Mouse (Mus musculus): ENCODE measurements at regions not wholly inside any gene's neighbourhood (a gene's known extent, or its start where the extent isn't known, plus 50 kb on each side); places are given as distances from the start of the nearest gene placed in this dataset.

DNA sequence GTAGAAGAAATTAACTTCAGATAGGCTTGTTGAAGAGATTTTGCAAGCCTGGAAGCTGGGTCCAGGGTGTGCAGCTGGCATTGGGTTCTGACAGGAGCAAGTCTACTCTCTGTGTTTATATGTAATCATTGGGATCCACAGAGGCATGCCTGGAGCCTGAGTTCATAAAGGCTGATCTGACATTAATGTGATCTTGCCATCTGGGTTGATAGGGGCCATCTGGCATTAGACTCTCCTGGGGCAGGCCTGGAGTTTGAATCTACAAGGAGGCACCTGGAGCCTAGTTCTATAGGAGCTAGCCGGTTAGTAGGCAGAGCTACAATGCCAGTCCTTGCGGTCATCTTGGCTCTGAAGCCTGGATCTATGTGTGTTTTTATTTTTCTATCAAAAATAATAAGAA is 554.5 kb upstream of the Nr5a2 start:
- Histone ChIP-seq H3K9ac (ENCODE audit: control insufficient read depth, low read depth, low read length, poor library complexity, severe bottlenecking) (no peak overlapping the region), H3K4me3 (ENCODE audit: control insufficient read depth in 1 of 2, insufficient read depth in 1 of 2, low read depth in 2 of 2, low read length in 2 of 2) (no peak overlapping the region), H3K4me1 (ENCODE audit: control insufficient read depth in 1 of 2, insufficient read depth in 2 of 2, low read length in 2 of 2) (no peaks in the 10 kb centered on the region), H3K36me3 (ENCODE audit: control insufficient read depth in 1 of 2, insufficient read depth in 2 of 2, low read length in 2 of 2) (no peaks in the 10 kb centered on the region), H3K27me3 (ENCODE audit: control insufficient read depth in 1 of 2, insufficient read depth in 2 of 2, low read length in 2 of 2) (no peaks in the 10 kb centered on the region), H3K9me3 (replicated peaks; ENCODE audit: insufficient read depth, low read length) (no peaks in the 10 kb centered on the region), H3K27ac (ENCODE audit: control insufficient read depth, low read depth, low read length) (no peak overlapping the region), H3K79me2 (ENCODE audit: control insufficient read depth, insufficient read depth, low read length, poor library complexity) (no peaks in the 10 kb centered on the region)
- TF ChIP-seq POLR2AphosphoS2 (IDR thresholded peaks at IDR 0.05; ENCODE audit: low read length), result no peak
- DNase-seq (ENCODE audit: low read depth, low spot score), result no peak

DNA sequence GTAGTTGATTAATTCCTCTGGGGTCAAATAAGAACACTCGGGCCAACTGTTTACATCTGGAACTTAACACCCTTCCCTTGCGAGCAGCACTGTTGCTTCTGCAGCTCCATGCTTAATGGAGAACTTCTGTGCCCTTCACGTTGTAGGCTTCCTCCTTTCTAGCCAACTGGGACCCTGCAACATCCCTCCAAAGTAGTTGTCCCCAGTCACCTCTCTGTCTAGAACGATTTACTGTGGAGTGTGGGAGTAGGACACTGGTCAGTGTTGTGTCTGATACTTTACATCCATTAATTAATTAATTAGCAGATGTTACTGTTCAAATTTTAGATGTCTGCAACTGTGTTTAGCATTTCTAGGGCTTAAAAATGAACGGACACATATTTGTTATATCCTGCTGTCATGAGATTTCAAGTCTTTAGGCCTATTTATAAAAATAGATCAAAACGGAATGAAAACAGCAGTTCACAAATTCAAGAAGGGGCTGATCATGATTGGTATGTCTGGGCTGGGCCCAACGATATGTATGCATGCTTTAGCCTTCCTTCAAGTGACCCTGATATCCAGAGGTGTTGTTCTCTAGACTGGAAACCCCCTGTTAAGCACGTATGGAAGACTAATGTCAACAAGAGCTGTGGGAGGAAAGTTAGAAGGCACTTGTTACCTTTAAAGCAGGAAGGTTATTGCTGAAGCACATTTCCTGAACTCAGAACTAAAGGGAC is 543.6 kb upstream of the Nr5a2 start:
- no peaks in the 10 kb centered on the region for H3K4me1 ChIP-seq (ENCODE audit: control insufficient read depth in 1 of 2, insufficient read depth in 2 of 2, low read length in 2 of 2)

DNA sequence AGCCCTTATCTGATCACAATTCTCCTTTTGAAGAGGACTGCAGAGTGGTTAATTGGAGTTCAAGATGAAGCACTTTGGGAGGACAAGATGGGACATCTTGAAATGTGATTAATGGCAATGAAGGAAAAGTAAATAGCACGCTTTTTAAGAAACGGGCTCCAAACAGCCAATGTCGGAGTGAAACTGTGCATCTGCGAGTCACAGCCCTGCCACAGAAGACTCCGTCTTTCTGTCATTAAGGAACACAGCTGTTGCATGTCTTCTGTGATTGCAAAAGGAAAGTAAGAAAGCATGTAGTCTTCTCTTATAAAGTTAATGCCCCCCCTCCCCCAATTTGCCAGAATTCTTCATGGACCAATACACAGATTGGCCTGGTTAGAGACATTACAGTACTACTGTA is 528.0 kb upstream of the Nr5a2 start:
- H3K9ac ChIP-seq (ENCODE audit: control insufficient read depth, low read depth, low read length, poor library complexity, severe bottlenecking), result no peak overlapping the region
- no peaks in the 10 kb centered on the region for H3K36me3 ChIP-seq (ENCODE audit: control insufficient read depth in 1 of 2, insufficient read depth in 2 of 2, low read length in 2 of 2)
- no peaks in the 10 kb centered on the region for H3K9me3 ChIP-seq (replicated peaks; ENCODE audit: insufficient read depth, low read length)
- H3K79me2 ChIP-seq (ENCODE audit: control insufficient read depth, insufficient read depth, low read length, poor library complexity), result no peaks in the 10 kb centered on the region
- TF ChIP-seq UBTF (IDR thresholded peaks at IDR 0.05; ENCODE audit: borderline replicate concordance, insufficient read depth, low read depth, low read length), result no peak
- no peak for TF ChIP-seq JUND (IDR thresholded peaks at IDR 0.05; ENCODE audit: low read depth, low read length)
- TF ChIP-seq HCFC1 (IDR thresholded peaks at IDR 0.05; ENCODE audit: low read depth, low read length), result no peak
- TF ChIP-seq ZKSCAN1 (IDR thresholded peaks at IDR 0.05; ENCODE audit: low read depth, low read length), result no peak
- no peak for TF ChIP-seq MAX (IDR thresholded peaks at IDR 0.05; ENCODE audit: low read length)
- no peak for TF ChIP-seq RAD21 (IDR thresholded peaks at IDR 0.05; ENCODE audit: low read depth, low read length)
- no peak for TF ChIP-seq RCOR1 (IDR thresholded peaks at IDR 0.05; ENCODE audit: low read depth, low read length)
- TF ChIP-seq MEF2A (IDR thresholded peaks at IDR 0.05; ENCODE audit: extremely low read depth, insufficient replicate concordance, low read depth, low read length, poor library complexity, severe bottlenecking), result no peak
- no peak for TF ChIP-seq NRF1 (IDR thresholded peaks at IDR 0.05; ENCODE audit: insufficient read depth, low read depth, low read length, poor library complexity, severe bottlenecking)
- TF ChIP-seq SMC3 (IDR thresholded peaks at IDR 0.05; ENCODE audit: low read depth, low read length), result no peak
- TF ChIP-seq ZMIZ1 (IDR thresholded peaks at IDR 0.05; ENCODE audit: low read depth, low read length), result no peak
- no peaks in the 10 kb centered on the region for H3K4me1 ChIP-seq (ENCODE audit: control insufficient read depth in 1 of 2, insufficient read depth in 2 of 2, low read length in 2 of 2)
- DNase-seq (ENCODE audit: low read depth, low spot score), result no peak
- H3K27ac ChIP-seq (ENCODE audit: control insufficient read depth, low read depth, low read length), result no peak overlapping the region
- H3K4me3 ChIP-seq (ENCODE audit: control insufficient read depth in 1 of 2, insufficient read depth in 1 of 2, low read depth in 2 of 2, low read length in 2 of 2), result no peak overlapping the region
- H3K27me3 ChIP-seq (ENCODE audit: control insufficient read depth in 1 of 2, insufficient read depth in 2 of 2, low read length in 2 of 2), result no peaks in the 10 kb centered on the region

More for the DNA sequence above, 543.6 kb upstream of the Nr5a2 start:
- no peak overlapping the region for H3K9ac ChIP-seq (ENCODE audit: control insufficient read depth, low read depth, low read length, poor library complexity, severe bottlenecking)
- no peak for DNase-seq (ENCODE audit: low read depth, low spot score)
- H3K27me3 ChIP-seq (ENCODE audit: control insufficient read depth in 1 of 2, insufficient read depth in 2 of 2, low read length in 2 of 2), result no peaks in the 10 kb centered on the region
- H3K4me3 ChIP-seq (ENCODE audit: control insufficient read depth in 1 of 2, insufficient read depth in 1 of 2, low read depth in 2 of 2, low read length in 2 of 2), result no peak overlapping the region
- no peaks in the 10 kb centered on the region for H3K36me3 ChIP-seq (ENCODE audit: control insufficient read depth in 1 of 2, insufficient read depth in 2 of 2, low read length in 2 of 2)
- H3K9me3 ChIP-seq (replicated peaks; ENCODE audit: insufficient read depth, low read length), result no peaks in the 10 kb centered on the region
- no peak overlapping the region for H3K27ac ChIP-seq (ENCODE audit: control insufficient read depth, low read depth, low read length)
- TF ChIP-seq RAD21 (IDR thresholded peaks at IDR 0.05; ENCODE audit: low read depth, low read length) (no peak), ZMIZ1 (IDR thresholded peaks at IDR 0.05; ENCODE audit: low read depth, low read length) (no peak), MAZ (IDR thresholded peaks at IDR 0.05; ENCODE audit: low read depth, low read length) (no peak), UBTF (IDR thresholded peaks at IDR 0.05; ENCODE audit: borderline replicate concordance, insufficient read depth, low read depth, low read length) (no peak)
- no peaks in the 10 kb centered on the region for H3K79me2 ChIP-seq (ENCODE audit: control insufficient read depth, insufficient read depth, low read length, poor library complexity)

Measured in MEL (cell line).